Mouse (Mus musculus) cerebellum, adult 11-12 months (tissue): ENCODE results near the gene Meis3.

Experiments
- DNase-seq: peaks from one replicate; pipeline ENCODE4 v3.0.0; 2022

The Meis3 gene

DNA sequence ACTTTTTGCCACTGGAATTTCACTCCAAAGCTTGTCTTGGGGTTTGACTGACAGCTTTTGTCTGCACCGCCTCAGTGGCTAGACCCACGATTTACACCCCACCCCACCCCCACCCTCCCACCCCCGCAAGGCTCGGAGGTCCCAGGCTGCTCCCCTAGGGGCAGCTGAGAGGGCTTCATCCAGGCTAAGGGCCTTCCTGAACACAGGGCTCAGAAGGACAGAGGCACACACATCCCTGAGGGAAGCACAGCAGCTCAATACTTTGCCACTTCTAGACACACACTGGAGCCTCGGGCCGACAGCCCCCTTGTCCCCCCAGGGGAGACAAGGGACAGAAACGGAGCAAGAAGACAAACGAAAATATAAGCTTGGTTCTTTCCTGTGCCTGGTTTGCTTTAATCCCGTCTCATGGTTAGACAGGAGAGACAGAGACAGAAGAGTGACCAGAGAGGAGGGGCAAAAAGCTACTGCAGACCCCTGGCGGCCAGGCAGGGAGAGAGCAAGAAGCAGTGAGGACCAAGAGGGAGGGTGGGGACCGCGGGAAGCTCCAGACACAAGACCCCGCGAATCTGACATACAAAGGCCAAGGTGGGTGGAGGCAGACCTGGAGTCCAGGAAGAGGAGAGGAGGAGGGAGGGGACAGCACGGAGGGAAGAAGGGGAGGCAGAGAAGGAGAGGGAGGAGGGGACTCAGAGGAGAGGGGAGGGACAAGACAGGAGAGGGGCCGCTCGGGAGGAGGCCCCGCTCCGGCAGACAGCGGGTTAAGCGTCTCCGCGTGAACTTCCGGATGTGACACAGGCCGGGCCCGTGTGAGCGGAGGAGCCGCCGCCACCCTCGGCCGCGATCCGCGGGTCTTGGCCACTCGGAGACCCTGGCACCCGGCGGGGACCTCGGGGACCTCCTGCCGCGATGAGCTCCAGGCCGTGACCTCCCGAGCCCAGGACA, at the start of gene Meis3:
Gene Meis3, plus strand, starts transcription at position 494 of the 945 bp plus-strand sequence.
- DNase-seq = peak; percentile 68

DNA sequence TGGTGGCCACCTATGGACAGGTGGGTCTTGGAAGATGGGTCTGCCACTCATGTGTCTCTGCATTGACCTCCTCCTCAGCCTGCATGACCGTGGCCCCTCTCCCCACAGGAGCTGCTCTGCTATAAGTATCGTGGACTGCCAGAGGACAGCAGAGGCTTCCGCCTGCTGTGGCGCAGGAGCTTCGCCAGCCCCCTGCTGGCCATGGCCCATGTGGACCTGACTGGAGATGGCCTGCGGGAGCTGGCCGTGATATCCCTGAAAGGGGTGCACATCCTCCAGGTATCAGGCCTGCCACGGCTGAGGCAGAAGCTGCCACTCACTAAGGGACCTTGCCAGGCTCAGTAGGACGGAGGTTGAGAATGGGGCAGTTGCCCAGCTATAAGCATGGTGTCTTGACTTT, 49.1 kb upstream of the Meis3 start:
- peak; percentile 64 for DNase-seq

DNA sequence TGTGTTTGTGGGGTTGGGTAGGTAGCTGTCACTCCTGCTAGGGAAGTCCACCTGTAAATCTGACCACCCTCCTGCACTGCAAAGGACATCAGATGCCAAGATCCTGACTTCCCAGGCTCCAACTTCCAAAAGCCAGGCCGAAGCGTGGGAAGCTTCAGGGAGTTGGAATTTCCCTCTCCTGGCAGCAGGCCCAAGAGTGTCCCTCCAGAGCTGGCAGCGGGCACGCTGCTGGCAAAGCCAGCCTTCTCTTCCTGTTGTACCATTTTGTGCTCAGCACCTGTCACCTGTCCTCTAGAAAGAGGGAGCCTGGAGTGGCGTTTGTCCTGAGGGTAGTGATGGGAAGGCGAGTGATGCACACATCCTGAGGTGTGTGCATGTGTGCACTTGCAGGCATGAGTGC, 46.5 kb upstream of the Meis3 start:
- peak; percentile 96 for DNase-seq

DNA sequence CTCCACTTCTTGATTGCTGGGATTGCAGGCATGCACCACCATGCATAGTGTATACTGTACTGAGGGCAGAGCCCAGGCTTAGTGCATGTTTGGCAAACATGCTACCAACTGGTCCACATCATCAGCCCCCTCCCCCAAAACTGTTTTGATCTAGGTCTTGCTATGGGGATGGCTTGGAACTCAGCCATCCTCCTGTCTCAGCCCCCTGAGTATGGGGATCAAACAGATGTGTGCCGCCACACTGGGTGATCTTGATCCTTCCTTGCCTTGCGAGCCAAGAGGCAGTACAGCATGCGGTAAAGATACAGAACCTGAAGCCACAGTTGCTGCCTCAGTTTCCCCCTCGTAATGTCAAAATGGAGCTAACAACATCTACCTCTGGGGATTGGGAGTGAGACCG, 46.0 kb upstream of the Meis3 start:
- peak; percentile 83 for DNase-seq

DNA sequence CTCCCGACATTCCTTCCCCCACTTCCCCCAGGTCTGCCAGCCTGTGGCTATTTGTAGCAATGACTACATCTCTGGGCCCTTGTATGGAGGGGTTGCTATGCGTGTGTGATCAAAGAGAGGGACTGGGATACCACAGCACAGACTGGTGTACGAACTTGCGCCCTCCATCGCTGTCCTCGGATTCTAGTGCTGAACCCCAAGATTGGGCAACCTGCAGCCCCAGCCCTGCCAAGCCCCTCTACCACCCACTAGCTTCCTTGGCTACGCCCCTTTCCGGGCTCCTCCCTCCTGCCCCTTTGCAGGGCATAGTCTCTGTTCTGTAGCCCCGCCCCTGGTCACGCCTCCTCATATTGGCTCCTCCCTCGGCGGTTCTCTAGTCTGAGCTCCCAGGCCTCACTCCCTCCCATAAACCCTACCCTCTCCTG, 45.5 kb upstream of the Meis3 start, which contains the start of gene Slc8a2:
Gene Slc8a2, plus strand, starts transcription at position 406 of the 425 bp plus-strand sequence.
- DNase-seq = peak; percentile 97

DNA sequence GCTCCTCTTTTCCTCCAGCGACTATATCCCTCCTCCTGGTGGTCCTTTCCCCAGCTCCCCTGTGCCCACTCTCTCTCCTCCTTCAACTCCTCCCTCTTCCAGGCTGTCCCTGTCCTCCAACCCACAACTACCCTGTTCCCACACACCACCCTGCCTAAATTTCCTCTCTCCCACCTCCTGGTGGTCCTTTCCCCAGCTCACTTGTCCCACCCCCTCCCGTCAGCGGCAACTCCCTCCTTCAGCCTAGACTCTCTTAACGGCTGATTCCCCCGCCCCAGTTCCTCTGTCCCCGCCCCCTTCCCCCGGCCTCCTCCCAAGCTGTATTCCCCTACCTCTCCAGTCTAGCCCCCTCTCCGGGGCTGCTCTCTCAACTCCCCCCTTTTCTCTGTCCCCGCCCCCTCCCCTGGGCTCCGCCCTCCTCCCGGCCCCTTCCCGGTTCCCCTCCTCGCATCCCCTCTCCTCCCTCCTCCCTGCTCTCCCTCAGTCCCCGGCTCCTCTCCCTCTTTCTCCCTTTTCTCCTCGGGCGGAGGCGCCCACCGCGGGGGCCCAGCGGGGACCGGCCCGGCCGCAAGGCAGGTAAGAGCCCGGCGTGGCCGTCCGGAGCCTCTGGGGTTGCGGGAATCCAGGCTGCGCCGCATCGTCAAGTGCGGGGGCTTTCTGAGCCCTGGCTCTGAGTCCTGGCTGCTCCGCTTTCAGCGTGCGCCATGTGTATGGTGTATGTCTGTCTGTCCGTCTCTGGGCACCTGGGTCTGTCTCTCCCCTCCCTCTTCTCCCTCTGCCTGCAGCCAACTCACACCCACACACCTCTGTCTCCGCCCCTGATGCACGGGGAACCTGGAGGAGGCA, 44.8 kb upstream of the Meis3 start:
- DNase-seq = peak; percentile 84

DNA sequence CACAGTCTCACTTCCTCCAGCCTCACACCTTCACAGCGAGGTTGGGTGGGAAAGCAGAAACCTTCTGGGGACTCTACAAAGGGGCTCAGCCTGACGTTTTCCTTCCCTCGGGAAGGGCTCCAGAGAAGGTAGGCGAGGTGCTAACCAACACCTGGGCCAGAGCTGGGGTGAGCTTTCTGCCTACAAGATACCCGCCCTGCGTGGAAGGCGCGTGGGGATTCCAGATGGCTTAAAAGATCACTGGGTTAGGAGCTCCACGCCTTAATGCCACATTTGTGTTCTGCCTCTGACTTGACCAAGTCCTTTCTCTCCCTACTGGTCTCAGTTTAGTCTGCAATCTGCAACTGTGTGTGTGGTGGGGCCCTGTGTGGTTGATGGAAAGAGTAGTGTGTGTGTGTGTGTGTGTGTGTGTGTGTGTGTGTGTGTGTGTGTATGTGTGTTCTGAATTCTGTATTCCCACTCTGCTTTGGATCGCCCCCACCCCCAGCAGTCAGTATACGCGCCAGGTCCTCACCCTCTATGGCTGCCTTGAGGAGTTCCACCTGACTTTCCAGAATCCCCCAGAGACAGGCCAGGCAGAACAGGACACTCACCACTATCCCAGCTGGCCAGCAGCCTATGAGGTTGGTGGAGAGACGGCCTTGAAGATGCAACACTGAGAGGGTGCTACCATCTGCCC, 43.8 kb upstream of the Meis3 start:
- DNase-seq = peak; percentile 75

DNA sequence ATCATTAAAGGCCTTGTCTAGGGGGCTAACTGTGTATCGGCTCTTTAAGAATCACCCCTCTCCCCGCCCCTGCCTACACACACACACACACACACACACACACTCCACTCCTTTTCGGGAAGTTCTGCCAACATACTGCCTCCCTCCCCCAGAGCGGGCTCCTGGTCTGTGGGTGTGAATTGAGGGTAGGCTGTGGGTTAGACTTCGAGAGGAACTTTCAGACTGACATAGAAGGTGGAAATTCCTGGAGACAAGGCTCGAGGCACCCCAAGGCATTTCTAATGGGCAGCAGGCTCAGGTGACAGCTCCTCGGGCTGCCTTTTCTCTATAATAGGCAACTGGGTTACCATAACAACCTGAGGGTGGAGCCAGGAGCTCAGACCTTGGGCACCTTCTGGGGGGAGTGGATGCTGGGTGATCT, 42.7 kb upstream of the Meis3 start:
- DNase-seq = peak; percentile 73

DNA sequence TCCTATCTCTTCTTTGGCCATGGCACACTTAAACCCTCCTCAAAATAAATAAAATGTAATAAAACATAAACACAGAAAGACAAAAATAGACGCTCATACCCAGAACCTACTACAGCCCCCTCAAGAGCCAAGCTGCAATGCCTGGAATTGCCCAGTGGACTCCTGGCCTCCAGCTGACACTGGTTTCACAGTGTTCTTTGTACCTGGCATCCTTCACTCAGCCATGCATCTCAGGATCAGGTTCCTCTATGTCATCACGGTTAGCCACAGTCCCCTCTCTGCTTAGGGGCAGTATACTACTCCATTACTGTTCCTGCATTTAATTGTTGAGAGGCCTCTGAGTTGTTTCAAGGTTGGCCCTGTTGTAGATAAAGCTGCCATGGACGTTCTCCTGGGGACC, 42.0 kb upstream of the Meis3 start:
- peak; percentile 51 for DNase-seq

DNA sequence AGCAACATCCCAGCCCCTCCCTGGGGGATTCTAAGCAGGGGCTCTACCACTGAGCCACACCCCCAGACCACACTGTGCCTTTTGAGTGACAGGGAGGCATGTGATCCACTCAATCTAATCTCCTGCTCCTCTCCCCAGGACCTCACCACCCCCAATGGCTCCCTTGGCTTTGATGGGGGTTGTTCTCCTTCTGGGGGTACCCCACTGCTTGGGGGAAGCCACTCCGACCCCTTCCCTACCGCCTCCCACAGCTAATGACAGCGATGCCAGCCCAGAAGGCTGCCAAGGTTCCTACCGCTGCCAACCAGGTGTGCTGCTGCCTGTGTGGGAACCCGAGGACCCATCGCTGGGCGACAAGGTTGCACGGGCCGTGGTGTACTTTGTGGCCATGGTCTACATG, 41.2 kb upstream of the Meis3 start:
- DNase-seq = peak; percentile 69

DNA sequence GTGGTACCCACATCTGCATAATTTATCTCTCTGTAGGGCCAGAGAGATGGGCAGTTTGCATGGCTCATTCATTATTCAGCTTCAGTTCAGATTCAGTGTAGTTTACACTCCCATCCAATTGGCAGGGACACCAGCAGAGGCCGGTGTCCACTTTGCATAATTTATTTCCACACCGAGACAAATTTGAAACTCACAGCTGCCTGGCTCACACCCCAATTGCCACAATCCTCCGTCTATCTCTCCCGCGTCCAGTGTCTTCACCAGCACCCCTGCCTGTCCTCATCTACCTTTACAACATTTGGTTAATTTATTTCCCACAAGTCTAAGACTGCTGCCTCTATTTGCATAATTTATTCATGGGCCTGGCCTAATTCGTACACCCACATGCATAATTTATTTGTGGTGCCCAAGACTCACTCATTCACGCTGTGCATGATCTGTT, 39.9 kb upstream of the Meis3 start:
- peak; percentile 31 for DNase-seq

DNA sequence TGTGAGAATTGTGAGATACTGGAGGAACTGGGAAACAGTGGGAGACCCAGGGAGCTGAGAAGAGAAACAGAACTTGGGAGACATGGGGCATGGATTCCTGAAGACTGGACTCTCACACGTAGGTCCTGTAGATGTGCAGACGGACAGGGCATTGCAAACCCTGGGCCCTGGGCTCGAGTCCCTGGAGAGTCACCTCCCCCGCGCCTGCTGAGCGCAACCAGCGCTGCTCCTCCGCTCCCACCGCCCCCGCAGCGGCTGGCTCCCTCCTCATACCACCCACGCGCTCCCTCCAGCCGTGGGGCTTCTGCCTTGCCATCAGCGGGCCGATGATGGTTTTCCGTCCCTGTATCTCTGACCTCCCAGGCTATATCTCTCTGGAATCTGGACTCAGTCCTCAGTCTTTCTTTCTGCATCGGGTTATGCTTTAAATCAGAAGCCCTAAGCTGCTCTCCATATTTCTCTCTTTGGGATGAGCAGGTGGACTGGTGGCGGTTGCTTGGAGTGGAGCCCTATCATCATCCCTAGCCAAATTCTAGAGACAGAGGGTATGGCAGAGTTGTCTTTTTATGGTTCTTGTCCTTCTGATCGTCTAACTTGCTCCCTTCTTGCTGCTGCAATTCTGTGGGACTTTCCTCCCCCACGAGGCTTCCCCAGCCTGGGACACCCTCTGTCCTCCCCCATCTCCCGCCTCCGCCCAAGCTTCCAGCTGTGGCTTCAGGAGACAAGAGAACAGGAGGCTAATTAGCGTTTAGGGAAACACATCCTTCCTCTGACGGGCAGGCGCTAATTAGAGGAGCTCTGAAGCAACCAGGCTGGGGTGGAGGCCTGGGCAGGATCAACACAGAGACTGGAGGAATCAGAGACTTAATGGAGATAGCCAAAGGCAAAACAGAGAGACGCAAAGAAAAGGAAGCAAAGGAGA, 28.1 kb upstream of the Meis3 start:
- peak; percentile 81 for DNase-seq

DNA sequence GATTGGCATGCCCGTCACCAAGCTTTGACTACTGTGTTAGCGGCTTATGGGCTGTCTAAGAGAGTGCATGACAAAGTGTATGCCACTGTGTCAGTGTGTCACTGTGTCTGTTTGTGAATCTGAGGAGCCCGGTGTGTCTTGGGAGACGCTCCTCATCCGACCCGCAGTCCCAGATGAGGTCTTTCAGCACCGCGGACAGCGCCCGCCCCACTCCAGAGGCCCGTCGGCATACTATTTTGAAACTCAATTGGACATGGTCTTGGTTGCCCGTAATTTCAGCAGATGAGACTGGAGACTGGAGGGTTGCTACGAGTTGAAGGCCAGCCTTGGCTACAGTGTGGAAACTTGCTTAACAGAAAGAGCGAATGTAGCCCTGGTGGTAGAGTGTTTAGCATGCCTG, 27.2 kb upstream of the Meis3 start:
- DNase-seq = peak; percentile 41

DNA sequence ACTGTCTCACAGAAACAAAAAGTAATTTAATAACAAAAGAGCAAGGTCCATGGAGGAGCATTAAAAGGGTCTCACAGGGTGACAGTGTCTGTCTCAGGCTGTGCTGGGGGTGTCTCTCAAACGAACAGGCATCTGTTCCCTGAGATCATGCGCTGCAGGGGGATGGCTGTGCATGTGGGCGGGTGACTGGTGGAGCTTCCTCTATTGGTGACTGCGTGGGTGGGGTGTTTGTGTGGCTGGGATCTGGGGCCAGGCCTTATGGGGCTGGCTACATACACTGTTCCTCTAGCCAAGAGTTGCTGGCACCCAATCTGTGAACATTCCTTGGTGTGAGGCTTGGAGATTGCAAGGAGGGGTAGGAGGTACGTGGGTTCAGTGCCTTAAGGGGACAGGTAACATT, 25.6 kb upstream of the Meis3 start:
- DNase-seq = peak; percentile 98

DNA sequence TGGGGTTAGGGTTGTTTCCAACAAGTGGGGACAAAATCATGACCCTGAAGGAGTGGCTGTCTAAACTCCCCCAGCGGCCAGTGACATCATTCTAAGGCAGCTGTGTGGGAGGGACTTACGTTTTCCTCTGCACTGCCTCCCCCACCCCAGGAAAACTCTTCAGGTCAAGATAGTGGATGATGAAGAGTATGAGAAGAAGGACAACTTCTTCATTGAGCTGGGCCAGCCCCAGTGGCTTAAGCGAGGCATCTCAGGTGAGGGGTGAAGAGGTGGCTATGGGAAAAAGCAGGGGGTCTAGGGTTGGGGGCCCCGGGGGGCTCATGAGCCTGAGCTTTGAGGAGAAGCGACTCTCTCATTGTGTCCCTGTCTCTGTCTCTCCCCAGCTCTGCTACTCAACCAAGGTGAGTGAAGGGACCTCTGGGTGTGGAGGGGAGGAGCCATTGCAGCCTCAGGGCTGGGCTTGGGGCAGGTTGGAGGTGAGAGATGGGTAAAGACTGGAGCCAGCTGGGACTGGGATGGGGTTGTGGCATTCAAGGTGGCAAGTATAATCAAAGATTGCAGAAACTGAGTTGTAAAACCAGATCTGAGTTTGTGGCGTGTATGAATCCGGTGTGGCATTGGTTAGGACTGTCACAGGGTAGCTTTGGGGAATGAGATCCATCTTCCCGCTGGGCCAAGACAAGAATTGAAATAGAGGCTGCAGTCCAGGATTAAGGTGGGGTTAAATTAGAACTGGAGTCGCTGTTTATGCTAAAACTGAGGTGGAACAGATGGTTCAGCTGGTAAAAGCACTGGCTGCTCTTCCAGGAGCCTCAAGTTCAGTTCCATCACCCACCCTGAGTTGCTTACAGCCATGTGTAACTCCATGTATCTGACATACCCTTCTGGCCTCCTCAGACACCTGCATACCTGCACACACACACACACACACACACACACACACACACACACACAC, 24.4 kb upstream of the Meis3 start:
- peak; percentile 57 for DNase-seq

DNA sequence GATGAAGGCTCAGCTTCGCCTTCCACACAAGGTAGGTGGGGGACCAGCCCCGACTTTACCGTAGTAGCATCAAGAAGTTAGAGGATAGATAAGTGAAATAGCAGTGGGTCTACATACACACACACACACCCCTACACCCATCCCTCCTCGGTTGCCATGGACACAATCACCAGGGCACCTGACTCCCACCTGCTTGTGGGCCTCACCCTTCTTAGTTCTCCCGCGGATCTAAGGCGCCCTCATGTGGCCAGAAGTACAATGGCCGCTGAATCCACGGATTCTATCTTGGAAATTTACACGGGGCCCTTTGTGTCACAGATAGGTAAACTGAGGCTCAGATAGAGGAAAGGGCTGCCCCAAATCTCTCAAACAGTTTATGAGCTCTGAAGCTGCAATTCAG, 21.4 kb upstream of the Meis3 start:
- DNase-seq = peak; percentile 72

DNA sequence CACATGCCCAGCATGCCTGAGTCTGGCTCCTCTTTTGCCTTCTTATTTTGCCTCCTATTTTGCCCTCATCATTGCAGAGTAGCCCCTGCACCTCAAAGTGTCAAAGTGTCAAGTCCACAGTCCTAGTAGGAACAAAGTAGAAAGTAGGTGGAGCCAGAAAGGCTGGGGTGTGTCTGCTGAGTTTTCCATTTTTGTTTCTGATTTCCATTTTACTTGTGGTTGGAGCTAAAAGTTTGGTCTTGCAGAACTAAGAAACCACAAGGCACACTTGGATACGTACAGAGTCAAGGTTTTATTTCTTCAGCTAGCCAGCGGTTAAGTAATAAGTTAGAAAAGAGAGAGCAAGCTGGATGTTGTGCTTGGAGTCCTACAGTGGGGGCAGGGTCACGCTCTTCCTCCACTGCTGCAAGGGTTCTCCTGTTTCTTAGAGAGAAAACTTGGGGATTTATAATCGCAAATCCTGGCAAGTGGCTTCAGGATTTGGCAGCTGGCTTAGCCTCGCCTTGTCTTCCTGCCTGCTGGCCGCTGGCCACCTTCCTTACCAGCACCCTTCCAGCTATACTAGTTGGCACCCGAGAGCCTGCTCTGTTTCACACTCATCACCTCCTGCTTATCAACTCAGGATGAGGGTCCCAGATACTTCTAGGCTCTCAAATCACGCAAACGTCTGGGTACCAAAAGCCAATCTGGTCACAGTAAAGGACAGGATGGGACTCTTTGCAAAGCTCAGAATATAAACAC, 19.6 kb upstream of the Meis3 start:
- peak; percentile 69 for DNase-seq

DNA sequence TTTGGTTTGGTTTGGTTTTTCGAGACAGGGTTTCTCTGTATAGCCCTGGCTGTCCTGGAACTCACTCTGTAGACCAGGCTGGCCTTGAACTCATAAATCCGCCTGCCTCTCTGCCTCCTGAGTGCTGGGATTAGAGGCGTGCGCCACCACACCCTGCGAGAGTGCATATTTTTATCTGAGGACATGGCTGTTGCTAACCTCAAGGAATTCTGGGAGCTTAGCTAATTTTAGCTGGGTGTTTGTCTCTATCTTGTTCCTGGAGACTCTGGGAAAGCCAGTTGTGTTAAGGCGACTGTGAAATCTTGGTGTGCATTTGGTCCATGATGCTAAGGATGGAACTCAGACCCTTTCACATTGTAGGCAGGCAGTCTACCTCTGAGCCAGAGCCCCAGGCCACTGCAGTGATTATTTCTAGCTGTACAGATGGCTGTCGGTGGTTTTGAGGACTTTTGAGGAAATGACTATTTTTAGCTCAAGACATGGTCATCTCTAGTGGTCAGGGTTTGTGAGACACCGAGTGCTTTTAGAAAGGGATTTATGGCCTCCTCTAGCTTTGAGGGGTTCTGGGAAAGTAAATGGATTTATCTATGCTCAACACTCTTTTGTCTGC, 18.7 kb upstream of the Meis3 start:
- no peak for DNase-seq

DNA sequence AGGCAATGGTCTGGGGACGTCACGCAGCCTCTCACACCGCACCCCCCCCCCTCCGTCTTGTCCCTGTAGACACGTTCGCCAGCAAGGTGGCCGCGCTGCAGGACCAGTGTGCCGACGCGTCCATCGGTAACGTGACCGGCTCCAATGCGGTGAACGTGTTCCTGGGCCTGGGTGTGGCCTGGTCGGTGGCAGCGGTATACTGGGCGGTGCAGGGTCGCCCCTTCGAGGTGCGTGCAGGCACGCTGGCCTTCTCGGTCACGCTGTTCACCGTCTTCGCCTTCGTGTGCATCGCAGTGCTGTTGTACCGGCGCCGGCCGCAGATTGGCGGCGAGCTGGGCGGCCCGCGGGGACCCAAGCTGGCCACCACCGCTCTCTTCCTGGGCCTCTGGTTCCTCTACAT, 16.2 kb upstream of the Meis3 start:
- DNase-seq = peak; percentile 57
